Mouse (Mus musculus) gastrocnemius, postnatal 36 days (tissue): ENCODE data around the gene Psmg4. TPM values are rescaled to one million over a fixed set of nuclear protein-coding genes. Genes with fewer than 3 reads are reported as not detected.
A peak's percentile ranks its signal among the peaks of the same experiment; 100 is the strongest.

Experiments used
- DNase-seq, 2 experiments: peaks; one replicate each; pipeline ENCODE4 v3.0.0; 2022
- intact Hi-C: fragments of 180-260 bp; cut with DNase I; formaldehyde crosslinking; loops from one replicate; pipeline ENCODE4 v1.15.1; 2025
- total RNA-seq, 2 experiments: library from RNA; stranded (reverse); gene quantifications; 2 replicates each; pipeline ENCODE4 v1.2.3; 2021

The Psmg4 gene
- total RNA-seq, 2 experiments from 2014 or later = 13.5 to 14.3 TPM

GRCm38 (mm10) chr13:34185371-34185770, 22.6 kb downstream of the Psmg4 start:
- intact Hi-C loops = loop anchor here (10.0 kb wide), 1 partner anchor 609 kb away; no protein-coding TSS in a partner anchor
- DNase-seq = no peak

- intact Hi-C loops = loop anchor here (1.0 to 10.0 kb wide), 2 partner anchors 449 to 607 kb away; no protein-coding TSS in a partner anchor
- DNase-seq = peak; percentile 37 to 52
These were observed 24.8 kb downstream of the Psmg4 start for GRCm38 (mm10) chr13:34187571-34187970.

GRCm38 (mm10) chr13:34192414-34193191, 29.8 kb downstream of the Psmg4 start:
- DNase-seq = peak in 1 of 2 experiments; percentile 18
- intact Hi-C loops = loop anchor here (2.0 kb wide), 1 partner anchor 152 kb away; the partner anchor contains the start of gene Slc22a23

GRCm38 (mm10) chr13:34193384-34193783, 30.6 kb downstream of the Psmg4 start:
- intact Hi-C loops = loop anchor here (2.0 kb wide), 1 partner anchor 151 kb away; the partner anchor contains the start of gene Slc22a23
- no peak for DNase-seq

GRCm38 (mm10) chr13:34195676-34196075, 32.9 kb downstream of the Psmg4 start:
- intact Hi-C loops = no loop called here

GRCm38 (mm10) chr13:34205216-34205615, 42.5 kb downstream of the Psmg4 start:
- intact Hi-C loops = no loop called here

More at GRCm38 (mm10) chr13:34195676-34196075, 32.9 kb downstream of the Psmg4 start:
- DNase-seq = no peak

GRCm38 (mm10) chr13:34207714-34208470, 45.1 kb downstream of the Psmg4 start:
- intact Hi-C loops = no loop called here
- DNase-seq = no peak

More at GRCm38 (mm10) chr13:34205216-34205615, 42.5 kb downstream of the Psmg4 start:
- no peak for DNase-seq

- DNase-seq = no peak
- intact Hi-C loops = no loop called here
These were observed 48.6 kb downstream of the Psmg4 start for GRCm38 (mm10) chr13:34211261-34211775.

- intact Hi-C loops = no loop called here
- DNase-seq = no peak
These were observed 50.0 kb downstream of the Psmg4 start for GRCm38 (mm10) chr13:34212735-34213212.

GRCm38 (mm10) chr13:34214855-34215254, 52.1 kb downstream of the Psmg4 start:
- intact Hi-C loops = no loop called here
- no peak for DNase-seq

GRCm38 (mm10) chr13:34218776-34219175, 56.0 kb downstream of the Psmg4 start:
- intact Hi-C loops = no loop called here
- no peak for DNase-seq

GRCm38 (mm10) chr13:34219728-34220127, 57.0 kb downstream of the Psmg4 start:
- intact Hi-C loops = no loop called here

GRCm38 (mm10) chr13:34222985-34223384, 60.2 kb downstream of the Psmg4 start:
- intact Hi-C loops = no loop called here
- no peak for DNase-seq

More at GRCm38 (mm10) chr13:34219728-34220127, 57.0 kb downstream of the Psmg4 start:
- DNase-seq = no peak

- intact Hi-C loops = no loop called here
These were observed 64.2 kb downstream of the Psmg4 start for GRCm38 (mm10) chr13:34226940-34227339.

More at GRCm38 (mm10) chr13:34226940-34227339, 64.2 kb downstream of the Psmg4 start:
- no peak for DNase-seq

Other genes starting within 250 kb of the Psmg4 start
- gene Nqo2, start 198.3 kb upstream of the Psmg4 start, total RNA-seq = 10 to 100 TPM; 14.2 to 16.1 TPM
- 1 to 10 TPM; 3.7 to 4.1 TPM for gene Ripk1, start 160.6 kb upstream of the Psmg4 start, total RNA-seq
- 100 to 1,000 TPM; 104 to 198 TPM for gene Serpinb6a, start 160.2 kb upstream of the Psmg4 start, total RNA-seq
- 10 to 100 TPM; 21.4 to 25.3 TPM for gene Bphl, start 125.4 kb upstream of the Psmg4 start, total RNA-seq
- 10 to 100 TPM; 11.4 to 11.5 TPM for gene Tubb2a, start 85.0 kb upstream of the Psmg4 start, total RNA-seq
- 1 to 10 TPM; 1.6 to 2.1 TPM for gene Tubb2b, start 32.5 kb upstream of the Psmg4 start, total RNA-seq
- gene Slc22a23, start 182.2 kb downstream of the Psmg4 start, total RNA-seq = 10 to 100 TPM in 1 of 2 experiments, 1 to 10 TPM in 1; 8.5 to 10.2 TPM